ENCODE assay signal across 22 mouse cellular contexts in the genomic region with DNA sequence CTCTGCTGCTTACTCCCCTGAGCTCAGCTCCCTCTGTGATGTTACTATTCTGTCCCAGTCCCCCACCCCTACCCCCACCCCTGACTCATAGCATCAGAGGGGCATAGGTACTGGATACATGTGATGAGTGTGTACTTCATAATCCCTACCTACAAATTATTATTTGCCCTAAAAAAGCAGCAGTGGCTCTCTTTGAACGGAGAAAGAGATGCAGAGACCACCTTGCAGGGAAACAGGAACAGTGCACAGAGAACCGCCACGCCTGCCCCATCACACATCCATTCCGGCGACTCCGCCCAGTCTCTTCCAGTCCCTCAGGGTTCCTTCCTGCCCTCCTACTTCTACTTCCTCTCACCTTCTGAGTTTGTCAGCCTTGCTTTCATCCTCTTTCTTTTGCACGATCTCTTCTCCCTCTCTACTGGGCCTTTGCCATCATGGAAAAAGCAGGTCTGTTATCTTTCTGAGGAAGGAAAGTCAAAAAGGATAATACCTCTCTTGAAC. TPM values are rescaled to one million over a fixed set of nuclear protein-coding genes. Genes with fewer than 3 reads are reported as not detected.
"Had no signal": no experiment of that assay in that cellular context is flagged by ENCODE, and none has a peak within 500 bp of the region (broad histone marks: within the 10 kb centered on the region; RNA-seq: fewer than 3 reads in every experiment).

Gene Mgat4e (minus strand): TSS at position 51 of the 501 bp plus-strand sequence.

- H3K4me3 ChIP-seq: limb, embryonic 10.5 days; liver, embryonic 12.5 days; midbrain, embryonic 10.5 days had no signal

- H3K9ac ChIP-seq: liver, embryonic 12.5 days; lung, embryonic 14.5 days had no signal

- H3K36me3 ChIP-seq: limb, embryonic 10.5 days; liver, embryonic 12.5 days; midbrain, embryonic 10.5 days had no signal

- H3K27ac ChIP-seq: limb, embryonic 10.5 days; liver, embryonic 12.5 days; midbrain, embryonic 10.5 days had no signal

- ATAC-seq: liver, embryonic 12.5 days; midbrain, embryonic 16.5 days had no signal

- DNase-seq: kidney, adult 11 months; kidney, adult 9 months; kidney, postnatal 14 days; lung, embryonic 14.5 days; lung, postnatal 10 days; lung, postnatal 4 days; retina, postnatal 1 day; right cerebral cortex, postnatal 4 days; spleen, adult 18-20 months had no signal

- H3K9me3 ChIP-seq: limb, embryonic 10.5 days; liver, embryonic 12.5 days had no signal

- H3K4me2 ChIP-seq: liver, embryonic 12.5 days; lung, embryonic 14.5 days had no signal

- H3K4me1 ChIP-seq: limb, embryonic 10.5 days; midbrain, embryonic 10.5 days had no signal

RNA-seq across cellular contexts. Expression of gene Mgat4e, which starts in this region (rescaled TPM):
- total RNA-seq: layer of hippocampus, adult 8-10 months; left cerebral cortex, adult 18-20 months; left cerebral cortex, postnatal 14 days; megakaryocyte, adult 5-6 weeks had no signal
- polyA plus RNA-seq: large intestine, adult 2 months; limb, embryonic 10.5 days; liver, embryonic 12.5 days; liver, embryonic 16.5 days; lung, embryonic 14.5 days; midbrain, embryonic 10.5 days; midbrain, embryonic 16.5 days; neural tube, embryonic 14.5 days; stomach, embryonic 14.5 days; thymus, postnatal 0 days had no signal
